Mouse (Mus musculus) central nervous system, embryonic 11.5 days (tissue): ENCODE measurements around the gene Gm21820. TPM values are rescaled to one million over a fixed set of nuclear protein-coding genes. Genes with fewer than 3 reads are reported as not detected.

ENCODE experiments used
- polyA plus RNA-seq: library from polyadenylated mRNA; depleted of rRNA; stranded (reverse); fragments of >200 nt; gene quantifications from 2 replicates; pipeline ENCODE4 v1.2.3, GENCODE M21; 2012; rRNA removed

Gene Gm21820
- polyA plus RNA-seq = not detected in 2 replicates

GRCm38 (mm10) chrY:5249341-5249740 lies at the start of gene Gm21820:
Gene Gm21820 (minus strand): TSS chrY:5249441.

Other genes with a start within 250 kb of the Gm21820 start
- not detected in 2 replicates for gene Gm20918, start 205.5 kb downstream of the Gm21820 start, polyA plus RNA-seq